9 mouse cellular contexts compared by ENCODE assay signal in genomic region chr2:151562930-151563921, GRCm38 (mm10). TPM values are rescaled to one million over a fixed set of nuclear protein-coding genes. Genes with fewer than 3 reads are reported as not detected.
DNase-seq lines count a peak whose midpoint lies in the region; ATAC-seq and TF ChIP-seq lines count a peak whose summit lies in the region.
"Had no signal": no experiment of that assay in that cellular context is flagged by ENCODE, and none has a peak within 500 bp of the region (broad histone marks: within the 10 kb centered on the region; RNA-seq: fewer than 3 reads in every experiment).

No protein-coding gene starts in this region.

- H3K4me1 ChIP-seq in forebrain, embryonic 12.5 days = no peaks in the 10 kb centered on the region
- no peaks in the 10 kb centered on the region for H3K4me1 ChIP-seq in forebrain, embryonic 15.5 days
- no peaks in the 10 kb centered on the region for H3K4me1 ChIP-seq in MEL (ENCODE audit: control insufficient read depth in 1 of 2, insufficient read depth in 2 of 2, low read length in 2 of 2)
- H3K4me1 ChIP-seq in liver, embryonic 16.5 days (ENCODE audit: control insufficient read depth, low read depth, low read length) = no peaks in the 10 kb centered on the region; the same call in 1 of the 2 replicates
- no peaks in the 10 kb centered on the region for H3K4me1 ChIP-seq in hindbrain, embryonic 12.5 days

- no peaks in the 10 kb centered on the region for H3K9me3 ChIP-seq in forebrain, embryonic 12.5 days
- no peaks in the 10 kb centered on the region for H3K9me3 ChIP-seq in forebrain, embryonic 15.5 days
- H3K9me3 ChIP-seq in MEL (replicated peaks; ENCODE audit: insufficient read depth, low read length) = no peaks in the 10 kb centered on the region
- no peaks in the 10 kb centered on the region for H3K9me3 ChIP-seq in liver, embryonic 16.5 days (replicated peaks; ENCODE audit: control insufficient read depth, low read length)
- no peaks in the 10 kb centered on the region for H3K9me3 ChIP-seq in hindbrain, embryonic 12.5 days (replicated peaks)

- no peaks in the 10 kb centered on the region for H3K27me3 ChIP-seq in forebrain, embryonic 12.5 days
- no peaks in the 10 kb centered on the region for H3K27me3 ChIP-seq in forebrain, embryonic 15.5 days
- H3K27me3 ChIP-seq in MEL (ENCODE audit: control insufficient read depth in 1 of 2, insufficient read depth in 2 of 2, low read length in 2 of 2) = no peaks in the 10 kb centered on the region
- no peaks in the 10 kb centered on the region for H3K27me3 ChIP-seq in liver, embryonic 16.5 days (ENCODE audit: control insufficient read depth, insufficient read depth, low read depth, low read length)
- H3K27me3 ChIP-seq in hindbrain, embryonic 12.5 days = no peaks in the 10 kb centered on the region

- peaks cover 58% of the 10 kb centered on the region for H3K36me3 ChIP-seq in forebrain, embryonic 12.5 days (replicated peaks)
- peaks cover 51% of the 10 kb centered on the region for H3K36me3 ChIP-seq in forebrain, embryonic 15.5 days
- peaks cover 0 to 2% of the 10 kb centered on the region in 2 experiments; a peak in 1 of 4 replicates for H3K36me3 ChIP-seq in MEL (ENCODE audit: control insufficient read depth in 1 of 2, insufficient read depth in 2 of 2, low read length in 2 of 2)
- no peaks in the 10 kb centered on the region for H3K36me3 ChIP-seq in liver, embryonic 16.5 days (ENCODE audit: control insufficient read depth, insufficient read depth)
- H3K36me3 ChIP-seq in hindbrain, embryonic 12.5 days = peaks cover 53% of the 10 kb centered on the region

- no peak overlapping the region for H3K9ac ChIP-seq in forebrain, embryonic 12.5 days
- no peak overlapping the region for H3K9ac ChIP-seq in forebrain, embryonic 15.5 days (replicated peaks)
- no peak overlapping the region for H3K9ac ChIP-seq in MEL (ENCODE audit: control insufficient read depth, low read depth, low read length, poor library complexity, severe bottlenecking)
- no peak overlapping the region for H3K9ac ChIP-seq in liver, embryonic 16.5 days (ENCODE audit: low read depth, low read length)
- no peak overlapping the region for H3K9ac ChIP-seq in hindbrain, embryonic 12.5 days

- H3K4me2 ChIP-seq in forebrain, embryonic 12.5 days = no peak overlapping the region
- no peak overlapping the region for H3K4me2 ChIP-seq in forebrain, embryonic 15.5 days (replicated peaks)
- no peak overlapping the region for H3K4me2 ChIP-seq in liver, embryonic 16.5 days (ENCODE audit: low read depth, low read length)
- no peak overlapping the region for H3K4me2 ChIP-seq in hindbrain, embryonic 12.5 days (replicated peaks)

- 91% methylated on average over 7 of the region's 7 CpGs for WGBS in forebrain, embryonic 12.5 days
- 85% methylated on average over 7 of the region's 7 CpGs for WGBS in forebrain, embryonic 15.5 days
- WGBS in liver, embryonic 16.5 days (ENCODE audit: insufficient replicate concordance) = 54% methylated on average over 7 of the region's 7 CpGs
- WGBS in hindbrain, embryonic 12.5 days = 93% methylated on average over 7 of the region's 7 CpGs

- no peak for TF ChIP-seq CTCF in MEL (IDR thresholded peaks at IDR 0.05 in 2 of 3, conservative IDR thresholded peaks at IDR 0.05 in 1 of 3; ENCODE audit: control insufficient read depth in 1 of 3, insufficient read depth in 1 of 3, low read depth in 2 of 3, low read length in 3 of 3, poor library complexity in 1 of 3, severe bottlenecking in 1 of 3)

- peak; percentile 33; the same call in 1 of the 2 replicates for ATAC-seq in forebrain, embryonic 12.5 days (ENCODE audit: low FRiP score)
- ATAC-seq in forebrain, embryonic 15.5 days (replicated peaks) = no peak
- peak; percentile 84 for ATAC-seq in liver, embryonic 16.5 days (ENCODE audit: low read depth)
- no peak for ATAC-seq in hindbrain, embryonic 12.5 days (ENCODE audit: low FRiP score)
- ATAC-seq: lung, postnatal 0 days had no signal

- TF ChIP-seq POLR2A in MEL (IDR thresholded peaks at IDR 0.05; ENCODE audit: control insufficient read depth in 1 of 2, insufficient read depth in 1 of 2, low read depth in 1 of 2, low read length in 2 of 2, poor library complexity in 1 of 2) = 0 out of 4 replicates have a peak, but pooled peaks of 1 of the 2 experiments have one; percentile 23

- peak; percentile 50 for DNase-seq in MEL (ENCODE audit: low read depth, low spot score)
- DNase-seq in kidney, adult 8-10 months = peak; percentile 63 to 69
- DNase-seq in cerebellum, adult 9-11 months = no peak
- DNase-seq in heart, postnatal 36 days = no peak

- H3K4me3 ChIP-seq in forebrain, embryonic 12.5 days (replicated peaks) = no peak overlapping the region
- no peak overlapping the region for H3K4me3 ChIP-seq in forebrain, embryonic 15.5 days
- H3K4me3 ChIP-seq in MEL (ENCODE audit: control insufficient read depth in 1 of 2, insufficient read depth in 1 of 2, low read depth in 2 of 2, low read length in 2 of 2) = no peak overlapping the region
- no peak overlapping the region for H3K4me3 ChIP-seq in liver, embryonic 16.5 days (ENCODE audit: low read depth, low read length)
- no peak overlapping the region for H3K4me3 ChIP-seq in hindbrain, embryonic 12.5 days

- H3K79me2 ChIP-seq in MEL (ENCODE audit: control insufficient read depth, insufficient read depth, low read length, poor library complexity) = no peaks in the 10 kb centered on the region

- intact Hi-C loops in heart, postnatal 36 days (cut with DNase I) = loop anchor here (2.0 kb wide), 1 partner anchor 16 kb away; no protein-coding TSS in a partner anchor

- H3K27ac ChIP-seq in forebrain, embryonic 12.5 days = no peak overlapping the region
- H3K27ac ChIP-seq in forebrain, embryonic 15.5 days (replicated peaks) = no peak overlapping the region
- no peak overlapping the region for H3K27ac ChIP-seq in MEL (ENCODE audit: control insufficient read depth, low read depth, low read length)
- H3K27ac ChIP-seq in liver, embryonic 16.5 days (ENCODE audit: low read length) = peak overlapping the region; percentile 41; the same call in 1 of the 2 replicates
- H3K27ac ChIP-seq in hindbrain, embryonic 12.5 days = no peak overlapping the region

- TF ChIP-seq EP300 in MEL (IDR thresholded peaks at IDR 0.05; ENCODE audit: low read depth in 1 of 2, low read length in 2 of 2) = no peak

- no peak for TF ChIP-seq RAD21 in MEL (IDR thresholded peaks at IDR 0.05; ENCODE audit: low read depth, low read length)

TF ChIP-seq in MEL, 35 proteins besides CTCF, POLR2A, EP300 and RAD21:
- TF ChIP-seq POLR2AphosphoS5 (IDR thresholded peaks at IDR 0.05; ENCODE audit: borderline replicate concordance, low read depth, low read length) (no peak), SMC3 (IDR thresholded peaks at IDR 0.05; ENCODE audit: low read depth, low read length) (no peak), MAFK (IDR thresholded peaks at IDR 0.05; ENCODE audit: borderline replicate concordance, low read depth, low read length) (no peak), E2F4 (IDR thresholded peaks at IDR 0.05; ENCODE audit: borderline replicate concordance, low read depth, low read length) (no peak), USF2 (IDR thresholded peaks at IDR 0.05; ENCODE audit: borderline replicate concordance in 1 of 2, insufficient read depth in 1 of 2, low read depth in 1 of 2, low read length in 2 of 2) (no peak), CHD2 (IDR thresholded peaks at IDR 0.05; ENCODE audit: low read length) (no peak), RCOR1 (IDR thresholded peaks at IDR 0.05; ENCODE audit: low read depth, low read length) (no peak), GABPA (IDR thresholded peaks at IDR 0.05; ENCODE audit: low read depth, low read length) (no peak), CHD1 (IDR thresholded peaks at IDR 0.05; ENCODE audit: low read depth, low read length) (no peak), BHLHE40 (IDR thresholded peaks at IDR 0.05; ENCODE audit: borderline replicate concordance, low read depth, low read length) (no peak), JUND (IDR thresholded peaks at IDR 0.05; ENCODE audit: low read depth, low read length) (no peak), NELFE (IDR thresholded peaks at IDR 0.05; ENCODE audit: low read depth, low read length) (no peak), USF1 (IDR thresholded peaks at IDR 0.05; ENCODE audit: low read depth, low read length) (no peak), TAL1 (IDR thresholded peaks at IDR 0.05; ENCODE audit: low read length) (no peak), MYC (IDR thresholded peaks at IDR 0.05; ENCODE audit: low read depth, low read length) (no peak), NRF1 (IDR thresholded peaks at IDR 0.05; ENCODE audit: insufficient read depth, low read depth, low read length, poor library complexity, severe bottlenecking) (no peak), MEF2A (IDR thresholded peaks at IDR 0.05; ENCODE audit: extremely low read depth, insufficient replicate concordance, low read depth, low read length, poor library complexity, severe bottlenecking) (no peak), MAX (IDR thresholded peaks at IDR 0.05; ENCODE audit: low read length) (no peak)

RNA-seq across cellular contexts. Expression of gene Sdcbp2, which starts 9.2 kb away (rescaled TPM):
- 0.55 and 0.98 TPM in 2 replicates for polyA plus RNA-seq in forebrain, embryonic 12.5 days (2016; fragmentation: Nextera tagmentation; extraction: Ambion mirVana)
- 0.52 and 0.64 TPM in 2 replicates for polyA plus RNA-seq in forebrain, embryonic 15.5 days (2015; fragmentation: Nextera tagmentation; extraction: Ambion mirVana)
- total RNA-seq in MEL (2012; rRNA removed) = not detected in 2 replicates
- under 1 TPM in 1 of 2 experiments, not detected in 1; 0.25 TPM for polyA plus RNA-seq in MEL (2012; ENCODE audit: insufficient read depth in 1 of 2, insufficient read length in 2 of 2, low read depth in 1 of 2, low replicate concordance in 2 of 2, missing spikeins in 1 of 2)
- 0.06 and 0.24 TPM in 2 replicates for polyA plus RNA-seq in liver, embryonic 16.5 days (2015; fragmentation: Nextera tagmentation; extraction: Ambion mirVana)
- total RNA-seq in heart, postnatal 36 days (2021) = 1 to 10 TPM; 2.0 TPM
- 0.22 and 0.50 TPM in 2 replicates for polyA plus RNA-seq in hindbrain, embryonic 12.5 days (2016; fragmentation: Nextera tagmentation; extraction: Ambion mirVana)

RNA-seq across cellular contexts. Expression of gene Fkbp1a, which starts 20.9 kb away (rescaled TPM):
- polyA plus RNA-seq in forebrain, embryonic 12.5 days (2016; fragmentation: Nextera tagmentation; extraction: Ambion mirVana) = 526 and 540 TPM in 2 replicates
- polyA plus RNA-seq in forebrain, embryonic 15.5 days (2015; fragmentation: Nextera tagmentation; extraction: Ambion mirVana) = 587 and 591 TPM in 2 replicates
- 26.2 and 33.0 TPM in 2 replicates for total RNA-seq in MEL (2012; rRNA removed)
- polyA plus RNA-seq in MEL (2012; ENCODE audit: insufficient read depth in 1 of 2, insufficient read length in 2 of 2, low read depth in 1 of 2, low replicate concordance in 2 of 2, missing spikeins in 1 of 2) = 1,000 to 10,000 TPM in 1 of 2 experiments, 100 to 1,000 TPM in 1; 304 to 1,080 TPM
- 112 and 114 TPM in 2 replicates for polyA plus RNA-seq in liver, embryonic 16.5 days (2015; fragmentation: Nextera tagmentation; extraction: Ambion mirVana)
- 100 to 1,000 TPM; 213 to 229 TPM for total RNA-seq in heart, postnatal 36 days (2021)
- 534 and 556 TPM in 2 replicates for polyA plus RNA-seq in hindbrain, embryonic 12.5 days (2016; fragmentation: Nextera tagmentation; extraction: Ambion mirVana)

Comparison
In these comparisons a context has a peak if more than half of its experiments do, and no peak if none do; other contexts are left out.
1. ATAC-seq: peak in forebrain, embryonic 12.5 days (single experiment) and liver, embryonic 16.5 days (single experiment); none in forebrain, embryonic 15.5 days (single experiment) and hindbrain, embryonic 12.5 days (single experiment).
2. DNase-seq: peak in MEL (single experiment) and kidney, adult 8-10 months (2 of 2); none in cerebellum, adult 9-11 months (single experiment) and heart, postnatal 36 days (0 of 2).